Mouse (Mus musculus): ENCODE measurements around the gene Atxn1.

DNA sequence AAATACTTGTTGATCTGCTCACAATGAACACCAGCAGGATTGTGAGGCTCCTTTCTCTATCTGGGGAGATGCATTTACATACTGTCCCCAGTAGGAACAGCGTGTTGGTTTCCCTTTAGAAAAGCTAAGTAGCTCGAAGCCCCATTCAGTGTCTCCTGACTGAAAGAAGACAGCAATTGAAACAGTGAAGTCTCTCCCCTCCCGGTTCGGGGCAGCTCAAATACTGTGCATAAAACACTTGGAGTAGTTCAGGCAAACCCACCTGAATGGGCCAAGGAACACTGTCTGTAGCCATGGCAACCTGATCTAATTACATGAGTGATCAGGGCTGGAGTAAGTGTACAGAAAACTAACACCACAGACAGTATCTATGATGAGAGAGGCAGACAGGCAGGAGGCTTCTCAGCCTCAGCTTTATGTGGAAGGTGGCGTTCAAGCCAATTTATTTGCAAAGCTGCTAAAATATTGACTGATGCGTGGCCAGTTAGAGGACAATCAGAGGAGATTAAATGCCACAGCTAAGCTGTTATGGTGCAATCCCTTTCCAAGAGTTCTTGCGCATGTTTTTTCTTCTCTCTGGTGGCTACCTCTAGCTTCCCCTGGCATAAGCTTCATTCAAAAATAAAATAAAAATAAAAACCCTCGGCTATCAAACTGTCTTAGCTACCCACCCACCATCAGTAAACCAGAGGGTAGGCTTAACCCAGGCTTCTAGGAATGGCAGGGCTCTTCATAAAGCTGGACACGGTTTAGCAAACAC lies 2.8 kb downstream of the Atxn1 start:
- TF ChIP-seq POLR2A (IDR thresholded peaks at IDR 0.05; ENCODE audit: insufficient read depth, low read depth, low read length) = no peak
- no peak for TF ChIP-seq CTCF (IDR thresholded peaks at IDR 0.05; ENCODE audit: insufficient read depth, low read depth, low read length)

All from olfactory bulb, adult 2 months (tissue).